Mouse (Mus musculus) left cerebral cortex, postnatal 25 days (tissue): ENCODE measurements around the gene Fam19a5. TPM values are rescaled to one million over a fixed set of nuclear protein-coding genes. Genes with fewer than 3 reads are reported as not detected.
A peak's percentile ranks its signal among the peaks of the same experiment; 100 is the strongest.

Experiments used
- DNase-seq, 2 experiments: peaks; one replicate each; pipeline ENCODE4 v3.0.0; 2022; ENCODE audit warnings: low spot score in 2 of 2, mixed read lengths in 1 of 2
- intact Hi-C: fragments of 180-260 bp; cut with DNase I; formaldehyde crosslinking; loops from one replicate; pipeline ENCODE4 v1.15.1; 2025
- total RNA-seq, 2 experiments: library from RNA; stranded (reverse); gene quantifications; 2 replicates each; pipeline ENCODE4 v1.2.3; 2021

Fam19a5 gene
- total RNA-seq, 2 experiments from 2014 or later = 121 to 123 TPM

DNA sequence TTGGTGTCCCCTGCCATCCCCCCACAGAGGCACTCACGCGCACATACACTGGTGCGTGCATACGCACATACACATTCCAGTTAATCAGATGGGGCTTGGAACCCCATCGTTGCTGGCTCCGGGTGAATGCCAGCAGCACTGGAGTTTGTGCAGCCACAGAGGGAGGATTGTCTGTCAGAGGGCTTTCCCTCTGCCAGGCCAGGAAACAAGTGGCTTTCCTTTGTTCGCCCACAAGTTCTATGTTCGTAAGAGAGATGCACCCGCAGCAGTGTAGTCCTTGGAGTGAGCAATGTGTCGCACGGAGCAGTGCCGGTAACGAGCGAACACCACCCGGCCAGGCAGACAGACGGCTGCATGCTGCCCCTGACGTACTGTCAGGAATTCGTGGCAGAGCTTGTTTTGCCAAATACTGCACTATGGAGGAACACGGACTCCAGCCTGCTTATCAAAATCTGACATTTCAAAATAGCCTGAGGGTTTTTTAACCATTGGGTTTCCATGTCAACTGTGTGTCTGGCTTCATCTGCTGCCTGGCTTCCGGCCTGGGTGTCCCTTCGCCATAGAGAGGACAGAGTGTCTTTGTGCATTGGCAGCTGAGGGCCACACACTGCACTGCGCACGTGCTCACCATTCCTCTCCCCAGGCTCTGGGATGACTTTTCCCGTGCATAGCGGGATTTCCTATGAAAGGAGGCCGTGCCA lies 40.0 kb downstream of the Fam19a5 start:
- peak; percentile 37 to 53 for DNase-seq
- intact Hi-C loops = no loop called here

DNA sequence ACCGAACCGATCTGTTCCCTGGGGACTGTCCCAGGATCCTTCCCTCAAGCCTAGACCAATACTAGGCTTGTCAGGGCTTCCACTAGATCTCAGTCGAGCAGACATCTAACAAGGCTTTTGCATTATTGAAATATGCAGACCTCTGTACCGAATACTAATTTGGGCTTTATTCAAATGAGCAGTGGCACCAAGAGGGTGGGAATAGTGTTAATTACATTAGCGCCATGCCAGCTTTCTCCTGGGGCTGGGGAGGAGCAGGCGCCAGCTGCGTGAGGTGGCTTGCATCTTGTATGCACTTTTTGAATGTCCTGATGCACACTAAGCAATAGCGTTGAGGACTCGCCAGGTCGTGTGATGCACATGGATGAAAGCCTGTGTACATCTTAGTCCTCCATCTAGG lies 46.9 kb downstream of the Fam19a5 start:
- DNase-seq = no peak
- intact Hi-C loops = no loop called here

DNA sequence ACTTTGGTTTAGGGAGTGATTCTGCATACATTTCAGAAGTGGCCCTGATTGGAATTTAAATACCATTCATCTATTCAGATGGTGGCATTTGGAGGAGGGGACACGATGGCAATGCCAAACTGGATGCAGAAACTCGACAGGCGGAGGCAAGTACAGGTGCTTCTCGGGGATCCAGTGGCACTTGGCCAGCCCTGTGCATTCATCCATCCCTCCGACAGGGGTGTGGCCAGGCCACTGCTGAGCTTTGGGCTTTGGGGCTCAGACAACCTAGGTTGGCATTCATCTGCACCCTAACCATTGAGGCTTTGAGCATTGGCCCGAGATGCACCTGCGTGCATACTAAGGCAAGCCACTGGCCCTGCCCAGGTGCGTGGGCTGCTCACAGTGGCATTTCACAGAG lies 52.6 kb downstream of the Fam19a5 start:
- no peak for DNase-seq
- intact Hi-C loops = no loop called here

DNA sequence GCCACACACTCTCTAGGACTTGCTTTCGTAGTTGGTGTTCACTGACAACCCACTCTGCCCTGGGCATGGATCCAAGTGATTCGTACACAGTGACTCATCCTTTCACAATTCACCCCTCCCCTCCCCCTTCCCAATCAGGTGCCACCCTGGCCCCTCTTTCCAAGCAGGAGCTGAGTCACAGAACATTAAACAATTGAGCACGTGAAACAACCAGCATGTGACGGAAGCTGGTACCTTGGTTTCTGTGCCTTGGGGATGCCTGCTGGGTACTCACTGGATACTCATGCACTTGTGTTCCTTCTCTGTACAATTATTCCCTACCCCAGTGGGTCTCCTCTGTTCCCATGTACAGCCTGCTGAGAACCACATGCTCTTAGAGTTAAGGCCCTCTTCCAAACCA lies 53.0 kb downstream of the Fam19a5 start:
- peak; percentile 55 to 71 for DNase-seq
- intact Hi-C loops = no loop called here

DNA sequence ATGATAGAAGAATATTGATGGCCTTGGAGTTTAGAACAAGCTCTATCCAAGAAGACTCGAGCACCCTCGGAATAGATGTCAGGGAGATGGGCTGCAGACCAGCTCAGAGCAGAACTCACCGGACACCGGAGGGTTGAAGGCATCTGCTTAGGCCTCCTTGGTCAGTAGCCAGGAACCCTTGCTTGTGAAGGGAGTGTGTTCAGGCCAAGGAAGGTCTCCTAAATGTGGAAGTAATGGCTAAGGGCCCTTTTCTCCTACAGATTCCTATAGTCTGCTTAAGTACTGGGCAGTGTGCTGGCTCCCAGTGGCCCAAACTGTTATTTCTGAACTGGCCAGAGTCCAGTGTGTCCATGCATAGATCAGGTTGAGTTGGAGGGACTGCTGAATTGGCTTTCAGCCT lies 53.7 kb downstream of the Fam19a5 start:
- DNase-seq = no peak
- intact Hi-C loops = no loop called here

DNA sequence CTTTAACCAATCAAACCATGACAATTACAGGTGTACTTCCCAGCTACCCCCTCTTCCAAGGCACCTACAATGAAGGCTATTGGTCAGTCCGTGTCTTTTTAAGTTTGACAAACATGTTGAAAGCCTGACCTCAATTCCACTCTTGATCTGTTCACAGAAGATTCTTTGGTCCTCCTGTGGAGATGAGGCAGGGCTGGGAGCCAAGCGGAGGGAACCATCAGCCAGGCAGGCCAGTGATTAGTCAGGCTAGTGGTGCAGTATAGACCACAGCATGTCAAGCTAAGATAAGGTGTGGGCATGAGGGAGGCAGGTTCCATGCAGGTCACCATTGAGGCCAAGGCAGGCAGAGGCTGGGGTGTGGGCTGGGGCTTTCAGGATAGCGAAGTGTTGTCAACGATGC lies 54.5 kb downstream of the Fam19a5 start:
- DNase-seq = no peak
- intact Hi-C loops = no loop called here

DNA sequence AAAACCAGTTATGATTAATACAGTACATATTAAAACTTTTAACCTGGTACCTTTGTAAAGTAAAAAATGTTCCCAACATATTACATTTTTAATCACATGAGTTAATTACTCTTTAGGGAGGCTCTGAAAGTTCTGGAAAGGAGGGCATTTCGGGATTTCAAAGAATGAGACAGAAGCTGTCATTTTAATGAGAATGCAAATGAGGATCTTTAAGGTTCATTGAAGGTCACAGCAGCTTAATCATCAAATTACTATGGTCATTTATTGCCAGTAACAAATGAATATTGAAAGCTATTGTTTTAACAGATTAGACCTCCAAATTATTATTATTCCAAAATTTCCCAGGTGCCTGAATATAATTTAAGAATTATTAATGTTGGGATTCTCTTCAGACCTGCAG lies 59.2 kb downstream of the Fam19a5 start:
- intact Hi-C loops = no loop called here
- no peak for DNase-seq

DNA sequence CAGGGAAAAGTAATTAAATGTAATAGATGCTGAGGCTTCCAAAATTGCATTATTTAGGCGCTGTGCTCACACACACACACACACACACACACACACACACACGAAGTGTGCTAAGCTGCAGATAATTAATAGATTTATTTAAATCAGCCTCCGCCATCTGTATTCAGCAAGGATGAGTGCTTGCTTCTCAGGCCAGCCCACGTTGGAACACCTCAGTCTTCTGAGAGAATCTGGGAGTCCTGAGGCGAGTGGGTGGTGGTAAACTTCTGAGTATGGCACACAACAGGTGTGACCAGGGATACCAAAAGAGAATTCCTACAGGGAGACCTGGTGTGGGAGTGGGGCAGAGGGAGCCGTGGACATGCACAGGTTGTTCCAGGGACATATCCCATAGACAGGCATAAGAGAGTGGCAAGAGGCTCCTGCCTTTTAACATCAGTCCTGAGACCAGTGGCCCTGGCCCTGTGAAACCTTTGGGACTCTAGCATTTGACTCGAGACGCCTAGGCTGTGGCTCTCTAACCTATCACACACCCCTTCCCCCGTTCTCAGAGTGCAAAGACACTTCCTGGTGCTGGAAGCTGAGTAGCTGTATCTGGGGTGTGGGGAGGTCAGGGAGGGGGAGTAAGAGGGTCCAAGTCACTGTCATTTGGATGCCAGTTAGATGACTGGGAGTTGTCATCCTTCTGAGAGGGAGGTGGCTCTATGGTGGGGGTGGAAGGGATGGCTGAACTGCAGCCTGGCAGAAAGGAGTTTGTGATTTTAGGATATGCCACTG lies 61.6 kb downstream of the Fam19a5 start:
- no peak for DNase-seq

DNA sequence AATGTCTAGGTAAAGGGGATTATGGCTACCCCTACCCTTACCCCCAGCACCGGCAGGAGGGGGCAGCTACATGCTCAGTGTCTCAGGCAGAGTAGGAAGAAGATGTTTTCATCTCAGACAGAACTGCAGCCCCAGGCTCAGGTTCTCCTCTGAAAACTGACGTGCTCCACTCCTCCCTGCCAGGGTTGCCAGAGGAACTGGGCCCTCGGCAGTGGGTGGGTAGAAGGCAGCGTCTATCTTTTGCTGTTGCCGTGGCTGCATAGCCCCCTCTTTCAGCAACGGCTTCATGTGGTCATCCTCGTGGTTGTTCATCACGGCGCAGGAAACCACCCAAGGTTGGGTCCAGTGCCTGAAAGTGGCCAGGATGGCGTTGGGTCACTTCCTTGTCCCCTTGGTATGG lies 62.6 kb downstream of the Fam19a5 start:
- peak in 1 of 2 experiments; percentile 71 for DNase-seq
- intact Hi-C loops = no loop called here

More for the DNA sequence above, 61.6 kb downstream of the Fam19a5 start:
- intact Hi-C loops = no loop called here

DNA sequence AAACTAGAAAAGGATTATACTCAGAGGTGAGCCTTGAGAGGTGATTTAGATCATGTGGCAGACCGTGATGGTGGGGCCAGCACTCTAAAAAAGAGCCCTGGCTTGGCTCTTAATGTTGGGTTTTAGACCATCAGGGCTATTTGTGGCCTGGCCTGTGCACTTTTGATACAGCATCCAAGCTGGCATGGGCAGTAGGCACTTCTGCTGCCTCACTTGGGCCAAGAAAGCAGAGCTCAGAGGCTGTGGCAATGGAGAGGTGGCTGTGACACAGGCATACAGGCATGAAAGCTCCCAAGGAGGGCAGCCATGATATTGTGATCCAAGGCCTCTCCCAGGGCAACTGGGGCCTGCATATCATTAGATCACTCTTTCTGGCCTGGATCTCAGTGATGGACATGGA lies 65.1 kb downstream of the Fam19a5 start:
- no peak for DNase-seq
- intact Hi-C loops = no loop called here

DNA sequence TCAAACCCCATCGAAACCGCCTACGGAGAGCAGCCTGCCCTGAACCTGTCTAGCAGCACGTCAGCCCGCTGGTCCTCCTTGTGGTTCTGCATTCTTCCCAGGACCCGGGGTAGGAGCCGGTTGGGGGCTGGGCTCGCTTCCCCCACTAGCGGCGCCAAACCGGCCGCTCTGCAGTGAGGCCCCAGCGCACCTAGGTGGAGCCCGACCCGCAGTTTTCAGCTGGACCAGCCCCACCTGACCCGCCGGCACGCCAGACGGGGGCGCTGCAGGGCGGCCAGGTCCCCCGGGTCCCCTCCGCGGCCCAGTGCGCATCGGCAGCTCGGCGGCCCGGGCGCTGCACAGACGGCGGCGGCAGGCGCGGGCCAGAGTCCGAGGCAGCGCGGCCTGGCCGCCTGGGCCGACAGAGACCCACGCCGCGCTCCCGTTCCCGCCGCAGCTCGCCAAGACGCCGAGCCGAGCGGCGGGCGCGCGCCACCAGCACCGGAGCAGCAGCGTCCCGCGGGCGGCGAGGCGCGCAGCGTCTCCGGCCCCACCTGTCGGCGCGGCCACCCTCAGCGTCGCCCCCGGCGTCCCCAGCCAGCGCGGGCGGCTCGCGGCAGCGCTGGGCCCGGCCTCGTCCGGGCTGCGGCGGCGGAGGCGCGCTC lies 80.0 kb downstream of the Fam19a5 start:
- intact Hi-C loops = loop anchor here (2.0 to 10.0 kb wide), 5 partner anchors 79 to 911 kb away; partner anchors contain the start of gene Fam19a5
- peak; percentile 90 to 91 for DNase-seq

DNA sequence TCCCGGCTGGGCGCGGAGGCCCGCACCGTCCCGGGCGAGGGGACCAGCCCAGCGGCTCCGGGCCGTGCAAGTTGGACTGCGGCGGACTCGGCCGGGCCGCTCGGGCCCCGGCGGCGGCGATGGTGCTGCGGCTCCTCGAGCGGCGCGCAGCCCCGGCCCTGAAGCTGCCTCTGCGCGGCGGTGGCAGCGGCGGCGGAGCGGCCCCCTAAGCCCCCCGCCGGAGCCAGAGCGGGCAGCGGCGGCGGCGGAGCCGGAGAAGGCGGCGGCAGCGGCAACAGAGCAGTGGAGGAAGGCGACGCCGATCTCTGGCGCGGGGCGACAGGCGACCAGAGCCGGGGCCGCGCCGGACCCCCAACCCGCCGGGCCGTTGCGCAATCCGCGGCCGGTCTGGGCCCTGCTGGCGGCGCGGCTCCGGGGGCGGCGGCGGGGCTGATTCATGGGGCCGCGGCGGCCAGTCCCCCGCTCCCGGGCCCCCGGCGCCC lies 80.6 kb downstream of the Fam19a5 start:
- DNase-seq = peak in 1 of 2 experiments; percentile 45
- intact Hi-C loops = loop anchor here (1.0 to 10.0 kb wide), 9 partner anchors 38 to 1028 kb away; partner anchors contain the start of gene Fam19a5

DNA sequence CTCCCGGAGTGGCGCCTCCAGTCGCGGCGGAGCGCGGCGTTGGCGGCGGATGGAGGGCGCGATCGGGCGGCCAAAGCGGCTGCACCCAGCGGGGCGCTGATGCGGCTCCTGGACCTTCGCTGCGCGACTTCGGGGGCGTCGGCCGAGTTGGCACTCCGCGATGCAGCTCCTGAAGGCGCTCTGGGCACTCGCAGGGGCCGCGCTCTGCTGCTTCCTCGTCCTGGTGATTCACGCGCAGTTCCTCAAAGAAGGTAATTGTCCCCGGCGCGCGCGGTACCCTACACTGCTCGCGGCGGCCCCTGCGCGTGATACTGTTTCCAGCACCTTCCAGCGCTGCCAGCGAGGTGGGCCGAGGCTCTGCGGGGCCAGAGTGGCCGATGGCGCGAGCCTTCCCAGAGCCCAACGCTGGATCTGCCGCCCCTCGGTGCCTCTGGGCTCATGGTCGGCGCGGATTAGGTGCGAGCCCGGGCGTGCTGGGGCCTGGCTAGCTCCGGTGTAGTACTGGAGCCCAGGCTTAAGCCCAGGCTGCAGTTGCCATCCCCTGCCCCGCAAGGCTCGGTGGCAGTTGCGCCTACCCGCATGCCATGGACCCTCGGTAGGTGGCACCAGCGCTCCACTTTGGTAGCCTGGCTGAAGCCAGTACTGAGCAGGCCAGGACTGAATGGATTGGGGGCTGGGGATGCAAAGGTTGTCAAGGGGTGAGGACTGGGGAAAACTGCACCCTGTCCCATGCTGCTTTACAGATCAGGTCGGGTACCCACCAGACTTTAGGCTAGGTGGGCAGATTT lies 81.3 kb downstream of the Fam19a5 start:
- DNase-seq = peak; percentile 87 to 93
- intact Hi-C loops = loop anchor here (1.0 to 10.0 kb wide), 9 partner anchors 37 to 1027 kb away; partner anchors contain the start of gene Fam19a5

DNA sequence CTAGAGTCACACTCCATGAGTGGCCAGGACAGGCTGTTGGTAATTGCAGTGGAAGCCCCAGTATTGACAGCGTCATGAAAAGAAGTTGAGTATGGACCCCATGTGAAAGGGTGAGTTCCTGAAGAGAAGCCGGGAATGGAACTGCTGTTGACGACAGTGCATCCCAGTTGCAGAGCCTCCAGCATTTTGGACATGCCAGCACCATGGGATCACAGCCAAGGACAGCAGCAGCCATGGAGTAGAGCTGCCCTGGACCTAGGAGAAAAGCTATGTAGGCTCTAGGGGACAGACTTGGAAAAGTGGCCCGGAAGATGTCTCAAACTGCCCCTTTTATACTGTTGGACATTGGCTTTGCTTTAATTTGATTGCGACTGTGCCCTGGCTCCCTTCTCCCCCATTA lies 91.2 kb downstream of the Fam19a5 start:
- intact Hi-C loops = no loop called here
- DNase-seq = no peak

DNA sequence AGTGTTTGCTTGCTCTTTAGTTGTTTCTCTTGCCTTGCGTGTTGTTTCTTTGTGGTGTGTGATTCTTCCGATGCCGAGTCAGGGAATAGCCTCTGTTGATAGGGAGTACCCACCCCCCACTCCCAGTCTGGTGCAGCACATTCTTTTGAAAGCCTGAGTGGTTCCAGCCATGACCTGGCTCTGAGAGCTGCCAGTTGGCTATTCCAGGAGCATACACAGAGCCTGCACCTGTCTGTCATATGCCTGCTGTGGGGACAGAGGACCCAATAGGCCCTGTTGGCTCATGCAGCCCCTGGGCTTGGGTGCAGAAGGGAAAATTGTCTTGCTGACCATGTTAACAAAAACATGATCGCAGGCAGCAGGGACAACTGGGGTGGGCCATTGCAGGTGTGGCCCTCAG lies 92.3 kb downstream of the Fam19a5 start:
- DNase-seq = no peak
- intact Hi-C loops = no loop called here

DNA sequence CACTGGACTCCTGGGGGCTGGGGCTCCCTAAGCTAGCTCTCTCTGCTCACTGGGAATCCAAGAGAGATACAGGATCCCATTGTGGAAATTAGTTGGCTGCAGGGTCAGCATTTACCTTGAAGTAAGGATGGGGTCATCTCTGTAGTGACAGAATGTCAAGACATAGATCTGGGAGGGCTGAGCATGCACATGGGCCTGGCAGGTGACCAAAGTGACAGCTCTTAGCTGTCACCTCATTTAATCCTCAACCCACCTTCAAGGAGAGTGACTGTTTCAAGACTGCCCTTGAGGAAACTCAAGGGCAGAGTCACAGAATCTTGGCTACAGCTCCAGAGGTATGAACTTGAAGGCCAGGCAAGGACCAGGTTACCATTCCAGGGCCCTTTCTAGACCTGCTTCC lies 93.1 kb downstream of the Fam19a5 start:
- intact Hi-C loops = no loop called here
- no peak for DNase-seq

DNA sequence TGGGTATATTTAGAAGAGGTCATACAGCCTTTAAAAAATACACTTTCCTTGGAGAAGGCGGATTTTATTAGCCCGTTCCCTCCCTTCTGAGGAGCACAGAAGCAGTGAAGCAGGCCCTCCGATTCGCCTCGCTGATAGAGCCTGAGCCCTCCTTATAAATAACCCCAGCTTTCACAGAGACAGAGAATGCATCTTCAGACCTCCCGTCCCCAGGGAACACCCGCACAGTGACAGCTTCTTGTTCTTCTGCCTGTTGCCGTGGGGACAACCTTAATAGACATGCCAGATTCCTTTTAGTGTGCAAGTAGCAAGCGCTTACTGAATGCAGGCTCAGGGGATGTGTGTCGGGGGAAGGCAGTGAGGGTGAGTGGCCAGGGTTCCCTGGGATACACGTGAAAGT lies 94.2 kb downstream of the Fam19a5 start:
- no peak for DNase-seq
- intact Hi-C loops = no loop called here

DNA sequence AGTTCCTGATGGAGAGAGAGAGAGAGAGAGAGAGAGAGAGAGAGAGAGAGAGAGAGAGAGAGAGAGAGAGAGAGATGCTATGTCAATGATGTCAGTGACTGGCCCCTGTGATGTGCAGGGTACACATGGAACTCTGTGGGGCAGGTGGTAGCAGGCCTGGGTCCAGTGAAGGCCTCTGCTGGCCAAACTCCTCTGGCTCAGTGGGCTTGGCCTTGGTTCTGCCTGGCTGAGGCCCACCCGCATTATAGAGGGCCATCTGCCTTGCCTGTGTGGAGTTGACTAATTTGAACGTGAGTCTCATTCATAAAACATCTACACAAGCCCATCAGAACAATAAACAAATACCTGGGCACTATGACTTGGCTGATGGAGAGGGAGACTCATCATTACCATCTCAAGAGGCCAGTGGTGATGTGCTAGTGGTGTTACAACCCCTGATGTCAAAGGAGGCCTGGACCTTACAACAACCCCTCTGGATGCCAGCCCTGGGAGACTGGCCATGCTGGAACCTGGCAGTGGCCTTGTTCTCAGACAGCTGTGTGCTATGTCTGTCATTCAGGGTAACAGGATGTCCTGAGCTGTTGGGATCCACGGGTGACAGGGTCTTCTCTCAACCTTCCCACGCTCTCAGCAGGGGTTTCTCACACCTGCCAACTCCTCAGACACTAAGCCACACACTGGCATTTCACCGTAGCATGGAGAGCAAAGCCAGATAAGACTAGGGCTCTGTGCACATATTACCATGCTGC lies 102.4 kb downstream of the Fam19a5 start:
- intact Hi-C loops = no loop called here

DNA sequence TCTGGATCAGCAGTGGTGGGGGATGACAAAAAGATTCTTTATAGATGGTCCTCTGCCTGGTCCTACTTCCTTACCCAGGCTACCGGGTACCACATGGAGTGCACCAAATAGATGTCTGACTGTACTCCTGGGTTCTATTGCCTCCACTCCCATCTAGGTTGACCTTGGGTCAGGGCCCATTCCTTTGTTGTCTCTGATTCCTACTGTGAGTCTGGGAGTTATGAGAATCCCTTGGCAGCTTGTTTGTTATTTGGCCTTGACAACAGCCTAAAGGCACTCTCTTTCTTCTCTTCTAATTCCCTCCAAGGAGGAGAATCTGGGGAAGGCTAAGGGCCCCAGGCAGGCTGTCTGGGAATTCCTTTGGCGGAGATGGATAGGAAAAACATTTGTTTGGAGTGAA lies 105.6 kb downstream of the Fam19a5 start:
- intact Hi-C loops = no loop called here
- no peak for DNase-seq

More for the DNA sequence above, 102.4 kb downstream of the Fam19a5 start:
- no peak for DNase-seq
